Mouse (Mus musculus): ENCODE results near the gene Eef2.

Eef2 gene

GRCm38 (mm10) chr10:81142551-81142981 lies 33.9 kb upstream of the Eef2 start:
- peaks cover 34% of the 10 kb centered on the region for H3K36me3 ChIP-seq (ENCODE audit: control insufficient read depth, insufficient read depth, low read length, poor library complexity, severe bottlenecking)
- H3K27me3 ChIP-seq (ENCODE audit: control insufficient read depth, insufficient read depth, low read length, poor library complexity, severe bottlenecking), result no peaks in the 10 kb centered on the region
- no peak for DNase-seq (ENCODE audit: low read depth, low spot score)

GRCm38 (mm10) chr10:81143157-81143633 lies 33.2 kb upstream of the Eef2 start:
- DNase-seq (ENCODE audit: low read depth, low spot score), result no peak
- Histone ChIP-seq H3K27me3 (ENCODE audit: control insufficient read depth, insufficient read depth, low read length, poor library complexity, severe bottlenecking) (no peaks in the 10 kb centered on the region), H3K36me3 (ENCODE audit: control insufficient read depth, insufficient read depth, low read length, poor library complexity, severe bottlenecking) (peaks cover 36% of the 10 kb centered on the region)

- no peak for DNase-seq (ENCODE audit: low read depth, low spot score)
- H3K27me3 ChIP-seq (ENCODE audit: control insufficient read depth, insufficient read depth, low read length, poor library complexity, severe bottlenecking), result no peaks in the 10 kb centered on the region
- peaks cover 41% of the 10 kb centered on the region for H3K36me3 ChIP-seq (ENCODE audit: control insufficient read depth, insufficient read depth, low read length, poor library complexity, severe bottlenecking)
These were observed 32.5 kb upstream of the Eef2 start for GRCm38 (mm10) chr10:81143845-81144437.

DNA sequence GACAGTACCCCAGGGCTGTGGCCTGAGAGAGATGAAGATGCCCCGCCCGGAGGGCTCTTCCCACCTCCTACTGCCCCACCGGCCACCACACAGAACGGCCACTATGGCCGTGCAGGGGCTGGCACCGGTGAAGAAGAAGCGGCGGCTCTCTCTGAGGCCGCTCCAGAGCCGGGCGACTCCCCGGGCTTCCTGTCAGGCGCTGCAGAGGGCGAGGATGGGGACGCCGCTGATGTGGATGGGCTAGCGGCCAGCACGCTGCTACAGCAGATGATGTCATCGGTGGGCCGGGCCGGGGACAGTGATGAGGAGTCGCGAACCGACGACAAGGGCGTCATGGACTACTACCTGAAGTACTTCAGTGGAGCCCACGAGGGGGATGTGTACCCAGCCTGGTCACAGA lies 31.8 kb upstream of the Eef2 start:
- peaks cover 46% of the 10 kb centered on the region for H3K36me3 ChIP-seq (ENCODE audit: control insufficient read depth, insufficient read depth, low read length, poor library complexity, severe bottlenecking)
- DNase-seq (ENCODE audit: low read depth, low spot score), result no peak
- H3K27me3 ChIP-seq (ENCODE audit: control insufficient read depth, insufficient read depth, low read length, poor library complexity, severe bottlenecking), result no peaks in the 10 kb centered on the region

- H3K36me3 ChIP-seq (ENCODE audit: control insufficient read depth, insufficient read depth, low read length, poor library complexity, severe bottlenecking), result peaks cover 46% of the 10 kb centered on the region
- DNase-seq (ENCODE audit: low read depth, low spot score), result no peak
- H3K27me3 ChIP-seq (ENCODE audit: control insufficient read depth, insufficient read depth, low read length, poor library complexity, severe bottlenecking), result no peaks in the 10 kb centered on the region
These were observed 31.1 kb upstream of the Eef2 start for GRCm38 (mm10) chr10:81145307-81145706.

DNA sequence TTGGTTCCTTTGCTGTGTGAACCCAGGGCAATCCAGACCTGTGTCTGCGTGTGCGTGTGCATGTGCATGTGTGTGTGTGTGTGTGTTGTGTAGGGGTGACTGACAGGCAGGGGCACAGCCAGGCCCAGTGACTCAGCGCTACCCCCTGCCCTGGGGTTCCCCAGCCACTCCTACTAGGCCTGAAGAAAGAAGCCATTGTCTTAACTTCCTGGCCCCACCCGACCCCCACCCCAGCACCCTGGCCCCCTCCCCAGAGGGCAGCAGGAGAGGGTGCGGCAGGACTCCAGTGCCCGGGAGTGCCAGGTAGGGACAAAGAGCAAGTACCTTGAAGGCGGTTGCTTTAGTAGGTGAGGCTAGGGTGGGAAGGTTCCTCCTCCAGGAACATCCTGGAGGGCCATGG lies 30.7 kb upstream of the Eef2 start:
- H3K36me3 ChIP-seq (ENCODE audit: control insufficient read depth, insufficient read depth, low read length, poor library complexity, severe bottlenecking), result peaks cover 46% of the 10 kb centered on the region
- H3K27me3 ChIP-seq (ENCODE audit: control insufficient read depth, insufficient read depth, low read length, poor library complexity, severe bottlenecking), result no peaks in the 10 kb centered on the region
- no peak for DNase-seq (ENCODE audit: low read depth, low spot score)

GRCm38 (mm10) chr10:81146296-81146695 lies 30.1 kb upstream of the Eef2 start:
- Histone ChIP-seq H3K36me3 (ENCODE audit: control insufficient read depth, insufficient read depth, low read length, poor library complexity, severe bottlenecking) (peaks cover 45% of the 10 kb centered on the region), H3K27me3 (ENCODE audit: control insufficient read depth, insufficient read depth, low read length, poor library complexity, severe bottlenecking) (no peaks in the 10 kb centered on the region)
- no peak for DNase-seq (ENCODE audit: low read depth, low spot score)

DNA sequence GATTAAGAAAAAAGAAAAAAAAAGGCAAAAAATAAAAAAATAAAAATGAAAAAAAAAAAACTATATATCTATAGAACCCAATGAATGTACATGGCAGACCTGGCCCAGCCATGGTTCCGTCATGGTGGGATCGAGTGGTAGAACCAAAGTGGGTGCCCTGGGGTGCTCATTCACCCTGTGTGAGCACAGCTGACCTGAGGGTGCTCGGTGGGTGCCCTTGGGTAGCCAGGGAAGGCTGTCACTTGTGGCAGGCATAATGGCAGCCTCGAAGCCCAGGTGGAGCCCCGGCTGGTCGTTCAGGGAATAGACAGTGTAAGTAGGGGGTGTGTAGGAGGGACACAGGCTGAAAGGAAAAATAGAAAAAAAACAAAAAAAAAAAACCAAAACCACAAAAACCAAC lies 25.2 kb upstream of the Eef2 start:
- Histone ChIP-seq H3K36me3 (ENCODE audit: control insufficient read depth, insufficient read depth, low read length, poor library complexity, severe bottlenecking) (peaks cover 27% of the 10 kb centered on the region), H3K27me3 (ENCODE audit: control insufficient read depth, insufficient read depth, low read length, poor library complexity, severe bottlenecking) (no peaks in the 10 kb centered on the region)
- DNase-seq (ENCODE audit: low read depth, low spot score), result no peak

GRCm38 (mm10) chr10:81152609-81153008 lies 23.8 kb upstream of the Eef2 start:
- Histone ChIP-seq H3K27me3 (ENCODE audit: control insufficient read depth, insufficient read depth, low read length, poor library complexity, severe bottlenecking) (no peaks in the 10 kb centered on the region), H3K36me3 (ENCODE audit: control insufficient read depth, insufficient read depth, low read length, poor library complexity, severe bottlenecking) (peaks cover 18% of the 10 kb centered on the region)
- DNase-seq (ENCODE audit: low read depth, low spot score), result no peak

GRCm38 (mm10) chr10:81154313-81154712 lies 22.1 kb upstream of the Eef2 start:
- DNase-seq (ENCODE audit: low read depth, low spot score), result no peak
- H3K36me3 ChIP-seq (ENCODE audit: control insufficient read depth, insufficient read depth, low read length, poor library complexity, severe bottlenecking), result peaks cover 8% of the 10 kb centered on the region
- no peaks in the 10 kb centered on the region for H3K27me3 ChIP-seq (ENCODE audit: control insufficient read depth, insufficient read depth, low read length, poor library complexity, severe bottlenecking)

GRCm38 (mm10) chr10:81154736-81155135 lies 21.7 kb upstream of the Eef2 start:
- Histone ChIP-seq H3K27me3 (ENCODE audit: control insufficient read depth, insufficient read depth, low read length, poor library complexity, severe bottlenecking) (no peaks in the 10 kb centered on the region), H3K36me3 (ENCODE audit: control insufficient read depth, insufficient read depth, low read length, poor library complexity, severe bottlenecking) (peaks cover 6% of the 10 kb centered on the region)
- DNase-seq (ENCODE audit: low read depth, low spot score), result no peak

GRCm38 (mm10) chr10:81161602-81162317 lies 14.7 kb upstream of the Eef2 start:
- H3K36me3 ChIP-seq (ENCODE audit: control insufficient read depth, insufficient read depth, low read length, poor library complexity, severe bottlenecking), result no peaks in the 10 kb centered on the region; the same call in 1 of the 2 replicates
- peak; percentile 97 for DNase-seq (ENCODE audit: low read depth, low spot score)
- no peaks in the 10 kb centered on the region for H3K27me3 ChIP-seq (ENCODE audit: control insufficient read depth, insufficient read depth, low read length, poor library complexity, severe bottlenecking)

GRCm38 (mm10) chr10:81162318-81162652 lies 14.1 kb upstream of the Eef2 start:
- no peaks in the 10 kb centered on the region for H3K27me3 ChIP-seq (ENCODE audit: control insufficient read depth, insufficient read depth, low read length, poor library complexity, severe bottlenecking)
- DNase-seq (ENCODE audit: low read depth, low spot score), result no peak
- no peaks in the 10 kb centered on the region; the same call in 1 of the 2 replicates for H3K36me3 ChIP-seq (ENCODE audit: control insufficient read depth, insufficient read depth, low read length, poor library complexity, severe bottlenecking)

DNA sequence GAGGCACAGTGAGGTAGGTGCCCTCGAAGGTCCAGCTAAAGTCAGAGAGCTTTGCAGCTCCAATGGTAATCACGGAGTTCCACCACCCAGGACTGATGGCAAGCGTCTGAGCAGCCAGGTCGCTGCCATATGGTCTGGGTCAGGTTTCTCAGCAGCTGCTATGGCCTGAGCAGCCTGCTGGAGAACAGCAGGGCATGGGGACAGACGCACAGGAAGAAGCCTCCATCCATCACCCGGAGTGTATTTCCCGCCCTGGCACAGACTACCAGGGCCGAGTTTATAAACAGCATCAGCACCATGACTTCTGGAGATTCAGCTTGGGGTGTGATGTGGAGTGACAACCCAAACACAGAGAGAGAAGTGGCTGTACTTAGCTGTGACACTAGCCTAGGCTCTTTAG lies 11.3 kb upstream of the Eef2 start:
- Histone ChIP-seq H3K36me3 (ENCODE audit: control insufficient read depth, insufficient read depth, low read length, poor library complexity, severe bottlenecking) (no peaks in the 10 kb centered on the region), H3K27me3 (ENCODE audit: control insufficient read depth, insufficient read depth, low read length, poor library complexity, severe bottlenecking) (no peaks in the 10 kb centered on the region)
- DNase-seq (ENCODE audit: low read depth, low spot score), result no peak

- no peaks in the 10 kb centered on the region for H3K36me3 ChIP-seq (ENCODE audit: control insufficient read depth, insufficient read depth, low read length, poor library complexity, severe bottlenecking)
These were observed 9.0 kb upstream of the Eef2 start, which contains the start of gene Pias4 for GRCm38 (mm10) chr10:81167200-81168086. Pias4 (minus strand) TSS chr10:81167923.

More at GRCm38 (mm10) chr10:81167200-81168086, 9.0 kb upstream of the Eef2 start, which contains the start of gene Pias4:
- peak; percentile 100 for DNase-seq (ENCODE audit: low read depth, low spot score)
- no peaks in the 10 kb centered on the region for H3K27me3 ChIP-seq (ENCODE audit: control insufficient read depth, insufficient read depth, low read length, poor library complexity, severe bottlenecking)

Data from splenic B cell, adult 2 months (primary cell).